Mouse (Mus musculus) lung, postnatal 0 days (tissue): ENCODE measurements around the gene Krt33a. TPM values are rescaled to one million over a fixed set of nuclear protein-coding genes. Genes with fewer than 3 reads are reported as not detected.
A peak's percentile ranks its signal among the peaks of the same experiment; 100 is the strongest.

Source experiments
- ATAC-seq: fragments of 200-750 bp; cut with Nextera tagmentation; 2 replicates; pipeline ENCODE4 v1.8.0; 2017; ENCODE audit warnings: moderate library complexity
- DNase-seq: peaks from one replicate; pipeline ENCODE4 v3.0.0-alpha.2; 2016; ENCODE audit warnings: low spot score
- H3K27ac ChIP-seq: fragments of 300-500 bp; sonication (generic); 2 replicates; pipeline ENCODE4 v1.5.1; 2014; ENCODE audit warnings: antibody characterized with exemption, mild to moderate bottlenecking, low read length, mixed read lengths
- H3K27me3 ChIP-seq: fragments of 300-500 bp; sonication (generic); replicated peaks from 2 replicates; pipeline ENCODE4 v1.6.1; 2014; ENCODE audit warnings: low read length, mixed read lengths; ENCODE audit not compliant: insufficient read depth
- H3K36me3 ChIP-seq: fragments of 300-500 bp; sonication (generic); 2 replicates; pipeline ENCODE4 v1.6.1; 2014; ENCODE audit warnings: low read length, mixed read lengths; ENCODE audit not compliant: insufficient read depth
- H3K4me1 ChIP-seq: fragments of 300-500 bp; sonication (generic); 2 replicates; pipeline ENCODE4 v1.6.1; 2014; ENCODE audit warnings: antibody characterized with exemption, low read depth, low read length, mixed read lengths; ENCODE audit not compliant: insufficient read depth
- H3K4me2 ChIP-seq: fragments of 300-500 bp; sonication (generic); replicated peaks from 2 replicates; pipeline ENCODE4 v1.6.1; 2014; ENCODE audit warnings: low read depth, mild to moderate bottlenecking, low read length, moderate library complexity, mixed read lengths
- H3K4me3 ChIP-seq: fragments of 300-500 bp; sonication (generic); 2 replicates; pipeline ENCODE4 v1.5.1; 2014; ENCODE audit warnings: low read depth, low read length
- H3K9ac ChIP-seq: fragments of 300-500 bp; sonication (generic); replicated peaks from 2 replicates; pipeline ENCODE4 v1.6.1; 2014; ENCODE audit warnings: low read depth, mild to moderate bottlenecking
- H3K9me3 ChIP-seq: fragments of 300-500 bp; sonication (generic); 2 replicates; pipeline ENCODE4 v1.6.1; 2016; ENCODE audit warnings: low read length, mixed read lengths
- CTCF ChIP-seq: IDR thresholded peaks from 2 replicates; pipeline ENCODE4 v1.5.1; 2016; ENCODE audit warnings: antibody characterized with exemption, mild to moderate bottlenecking
- EP300 ChIP-seq: IDR thresholded peaks from 2 replicates; pipeline ENCODE4 v1.6.1; 2016; ENCODE audit warnings: antibody characterized with exemption, mild to moderate bottlenecking, control low read depth
- WGBS: fragments of 180-500 bp; shearing (Covaris S2); extraction: QIAGEN DNeasy Blood & Tissue Kit; methylation state at CpG from one replicate; pipeline ENCODE4 v1.1.7; 2014; 5-methylcytosine and 5-hydroxymethylcytosine counted together
- polyA plus RNA-seq: library from polyadenylated mRNA; unstranded; fragments of >200 nt; fragmentation: Nextera tagmentation; extraction: Ambion mirVana; gene quantifications from 2 replicates; pipeline ENCODE4 v1.2.1, GENCODE M21; 2015

Gene Krt33a
- polyA plus RNA-seq, result 0.17 and 0.23 TPM in 2 replicates

DNA sequence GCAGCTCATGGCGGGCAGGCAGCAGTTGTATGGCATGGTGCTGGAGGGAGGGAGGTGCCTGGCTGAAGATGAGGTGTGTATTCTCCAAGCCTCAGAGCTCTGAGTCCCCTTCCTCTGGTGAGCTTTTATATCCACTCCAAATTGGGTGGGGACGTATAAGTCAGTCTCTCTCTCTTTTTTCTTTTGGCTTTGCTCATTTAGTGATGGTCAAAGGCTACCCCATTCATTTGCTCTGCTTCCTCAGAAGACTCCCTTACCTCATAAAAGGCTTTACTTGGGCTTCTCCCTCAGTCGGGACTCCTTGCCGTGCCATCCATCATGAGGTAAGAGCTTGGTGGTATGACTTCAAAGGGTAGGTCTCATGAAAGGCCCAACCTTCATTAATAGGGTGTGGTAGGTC, at the start of gene Krt33a:
TSS of gene Krt33a (minus strand) at position 101 of the 400 bp plus-strand sequence.
- no peaks in the 10 kb centered on the region for H3K27me3 ChIP-seq
- no peak within 1 kb of the TSS for H3K9ac ChIP-seq
- no peak for TF ChIP-seq CTCF
- TF ChIP-seq EP300, result no peak
- no peak within 1 kb of the TSS for H3K27ac ChIP-seq
- ATAC-seq, result no peak
- no peaks in the 10 kb centered on the region for H3K4me1 ChIP-seq
- no peaks in the 10 kb centered on the region for H3K36me3 ChIP-seq
- H3K9me3 ChIP-seq, result no peaks in the 10 kb centered on the region
- no peak within 1 kb of the TSS for H3K4me2 ChIP-seq
- no peak within 1 kb of the TSS for H3K4me3 ChIP-seq
- WGBS, result 75% methylated on average over 4 of the region's 4 CpGs
- no peak for DNase-seq

DNA sequence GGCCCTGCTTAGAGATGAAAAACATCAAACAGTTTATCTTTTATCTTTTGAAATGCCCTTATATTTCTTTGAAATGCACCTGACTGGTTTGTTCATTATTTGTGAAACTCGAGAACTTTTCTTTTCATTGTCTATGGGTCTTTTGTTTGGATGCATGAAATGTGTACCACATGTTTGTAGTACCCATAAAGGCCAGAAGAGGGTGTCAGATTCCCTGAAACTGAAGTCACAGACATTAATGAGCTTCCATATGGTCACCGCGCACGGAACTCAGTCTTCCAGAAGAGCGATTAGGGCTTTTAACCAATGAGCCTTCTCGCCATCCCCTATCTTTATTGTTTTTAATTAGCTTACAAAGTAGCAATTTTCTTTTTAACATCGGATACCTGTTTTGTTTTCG, 42.9 kb upstream of the Krt33a start:
- no peaks in the 10 kb centered on the region for H3K36me3 ChIP-seq
- no peaks in the 10 kb centered on the region for H3K4me1 ChIP-seq
- no peaks in the 10 kb centered on the region for H3K27me3 ChIP-seq
- DNase-seq (no peak), ATAC-seq (no peak)
- peak; percentile 46 for TF ChIP-seq CTCF
- no peak for TF ChIP-seq EP300
- H3K27ac ChIP-seq, result no peak overlapping the region
- WGBS, result 72% methylated on average over 8 of the region's 8 CpGs
- no peak overlapping the region for H3K4me3 ChIP-seq
- H3K4me2 ChIP-seq, result no peak overlapping the region
- H3K9ac ChIP-seq, result no peak overlapping the region
- no peaks in the 10 kb centered on the region for H3K9me3 ChIP-seq

DNA sequence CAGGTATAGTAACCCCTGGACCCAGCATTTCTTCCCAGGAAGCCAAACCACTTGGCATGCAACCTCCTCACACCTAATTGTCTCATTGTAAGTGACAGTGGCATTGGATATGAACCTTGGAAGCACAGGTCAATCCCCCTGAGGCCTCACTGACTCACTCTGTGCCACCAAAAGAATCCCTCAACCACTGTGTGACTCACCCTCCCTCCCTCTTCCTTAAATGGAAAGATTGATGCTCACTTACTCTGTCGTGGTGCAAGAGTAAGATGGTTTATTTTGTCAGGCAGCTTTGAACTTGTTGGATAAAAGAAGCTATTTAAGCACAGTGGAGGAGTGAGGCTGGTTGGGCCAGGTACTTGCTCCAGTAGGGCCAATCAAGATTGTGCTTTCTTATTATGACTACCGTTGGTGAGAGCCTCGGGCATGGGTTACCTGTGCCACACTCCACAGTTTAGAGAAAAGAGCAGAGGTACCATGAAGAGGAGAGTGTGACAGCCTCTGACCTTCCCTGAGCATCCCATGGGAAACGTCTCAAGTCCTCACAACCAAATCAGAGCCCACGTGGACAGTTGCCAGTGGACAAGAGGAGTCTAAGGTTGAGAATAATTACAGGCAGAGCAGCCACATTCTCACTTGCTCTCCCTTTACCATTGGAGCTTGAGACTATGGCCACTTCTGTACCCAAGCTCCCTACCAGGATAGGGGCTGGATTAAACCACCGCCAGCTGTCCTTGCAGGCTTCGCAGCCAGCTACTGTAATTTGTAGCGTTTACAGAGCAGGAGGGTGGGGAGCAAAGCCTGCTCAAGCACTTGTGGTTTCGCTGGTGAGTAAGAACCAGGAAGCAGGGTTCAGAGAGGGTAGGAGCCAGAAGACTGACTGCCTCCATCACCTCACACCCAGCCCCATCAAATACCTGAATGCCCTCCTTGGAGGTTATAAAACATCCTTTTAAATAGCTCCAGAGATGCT, 40.0 kb upstream of the Krt33a start:
- 44% methylated on average over 9 of the region's 9 CpGs for WGBS
- no peaks in the 10 kb centered on the region for H3K9me3 ChIP-seq
- ATAC-seq, result peak; percentile 44; the same call in 1 of the 2 replicates
- TF ChIP-seq CTCF, result no peak
- no peak for TF ChIP-seq EP300
- no peak overlapping the region for H3K9ac ChIP-seq
- no peaks in the 10 kb centered on the region for H3K4me1 ChIP-seq
- no peaks in the 10 kb centered on the region for H3K36me3 ChIP-seq
- no peak overlapping the region for H3K4me3 ChIP-seq
- peak; percentile 46 for DNase-seq
- no peak overlapping the region for H3K27ac ChIP-seq
- H3K4me2 ChIP-seq, result no peak overlapping the region
- H3K27me3 ChIP-seq, result no peaks in the 10 kb centered on the region

DNA sequence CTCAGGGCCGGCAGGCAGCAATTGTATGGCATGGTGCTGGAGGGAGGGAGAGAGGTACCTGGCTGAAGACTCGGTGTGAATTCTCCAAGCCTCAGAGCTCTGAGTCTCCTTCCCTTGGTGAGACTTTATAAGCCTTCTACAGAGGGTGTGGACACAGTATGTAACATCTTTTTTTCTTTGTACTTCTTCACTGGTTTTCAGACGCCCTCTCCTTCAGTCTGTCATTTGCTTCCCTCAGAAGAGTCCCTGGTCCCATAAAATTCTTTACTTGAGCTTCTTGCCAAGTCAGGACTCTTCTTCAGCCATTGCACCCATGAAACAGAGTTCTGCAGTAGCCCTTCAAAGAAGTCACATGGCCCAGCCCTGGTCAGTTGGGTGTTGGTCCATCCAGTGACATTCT, 34.4 kb upstream of the Krt33a start, which contains the start of gene Krt31:
TSS of gene Krt31 (minus strand) at position 101 of the 400 bp plus-strand sequence.
- no peaks in the 10 kb centered on the region for H3K27me3 ChIP-seq
- no peak within 1 kb of the TSS for H3K27ac ChIP-seq
- H3K4me1 ChIP-seq, result no peaks in the 10 kb centered on the region
- no peak within 1 kb of the TSS for H3K4me3 ChIP-seq
- TF ChIP-seq CTCF (no peak), EP300 (no peak)
- H3K4me2 ChIP-seq, result no peak within 1 kb of the TSS
- DNase-seq (no peak), ATAC-seq (no peak)
- H3K36me3 ChIP-seq, result no peaks in the 10 kb centered on the region
- no peaks in the 10 kb centered on the region for H3K9me3 ChIP-seq
- 78% methylated on average over 3 of the region's 3 CpGs for WGBS
- no peak within 1 kb of the TSS for H3K9ac ChIP-seq

DNA sequence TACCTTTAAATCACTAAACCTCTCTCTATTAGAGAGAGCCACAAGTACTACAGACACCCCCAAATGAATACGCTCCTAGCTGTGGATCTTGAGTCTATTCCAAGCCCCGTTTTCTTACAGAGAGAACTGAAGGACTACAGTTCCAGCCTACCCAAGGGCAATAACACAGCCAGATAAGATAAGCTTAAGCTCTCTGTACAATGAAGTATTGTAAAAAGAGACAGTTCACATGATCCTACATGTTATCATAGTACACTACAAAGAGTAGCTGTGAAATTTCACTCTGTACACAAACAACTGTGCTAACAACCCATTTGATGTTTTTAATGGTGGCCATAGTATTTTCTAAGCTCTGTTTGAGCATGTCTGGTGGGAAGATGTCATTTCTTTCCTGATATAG, 31.2 kb upstream of the Krt33a start:
- no peak for DNase-seq
- no peaks in the 10 kb centered on the region for H3K27me3 ChIP-seq
- H3K4me1 ChIP-seq, result no peaks in the 10 kb centered on the region
- 61% methylated on average over 2 of the region's 2 CpGs for WGBS
- no peak overlapping the region for H3K9ac ChIP-seq
- H3K4me2 ChIP-seq, result no peak overlapping the region
- TF ChIP-seq EP300 (no peak), CTCF (no peak)
- H3K27ac ChIP-seq, result no peak overlapping the region
- no peaks in the 10 kb centered on the region for H3K36me3 ChIP-seq
- no peak overlapping the region for H3K4me3 ChIP-seq
- no peak for ATAC-seq
- H3K9me3 ChIP-seq, result no peaks in the 10 kb centered on the region

DNA sequence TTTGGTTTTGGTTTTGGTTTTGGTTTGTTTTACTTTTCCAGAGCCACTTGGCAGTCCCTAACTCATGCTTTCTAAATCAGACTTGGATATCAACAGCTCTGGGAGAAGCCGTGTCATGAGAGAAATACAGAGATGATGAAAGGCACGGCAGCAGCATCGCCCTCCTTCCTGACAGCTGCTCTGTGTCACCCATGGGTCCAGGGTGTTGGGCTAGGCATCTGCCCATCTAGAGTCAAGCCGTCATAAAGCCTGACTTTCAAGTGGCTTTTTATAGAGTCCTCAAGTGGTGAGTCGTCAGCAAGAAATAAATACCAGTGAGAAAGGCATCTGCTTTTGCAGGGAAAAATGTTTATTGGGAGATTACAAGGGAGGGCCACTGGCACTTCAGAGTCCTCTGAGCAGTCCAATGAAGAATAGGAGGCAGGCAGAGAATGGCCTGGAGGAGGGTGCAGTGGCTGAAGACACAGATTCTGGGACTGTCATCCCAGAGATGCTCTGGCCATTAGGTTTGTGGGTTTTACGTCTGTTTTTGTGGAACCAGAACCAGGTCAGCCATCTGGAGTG, 30.4 kb upstream of the Krt33a start:
- Histone ChIP-seq H3K9ac (no peak overlapping the region), H3K4me1 (no peaks in the 10 kb centered on the region), H3K36me3 (no peaks in the 10 kb centered on the region), H3K4me2 (no peak overlapping the region), H3K27me3 (no peaks in the 10 kb centered on the region), H3K9me3 (no peaks in the 10 kb centered on the region), H3K27ac (no peak overlapping the region), H3K4me3 (no peak overlapping the region)
- DNase-seq (peak; percentile 49), ATAC-seq (peak; percentile 74)
- TF ChIP-seq CTCF, result no peak
- TF ChIP-seq EP300, result peak; percentile 38; the same call in 1 of the 2 replicates
- 53% methylated on average over 6 of the region's 6 CpGs for WGBS
